Mouse (Mus musculus) heart, adult 9 months (tissue): ENCODE data around the gene Pomt2.

Experiments
- DNase-seq, 2 experiments: peaks; one replicate each; pipeline ENCODE4 v3.0.0; 2022; ENCODE audit warnings: low spot score in 2 of 2

Pomt2 gene

GRCm38 (mm10) chr12:87127256-87127655, 20.5 kb downstream of the Pomt2 start:
- DNase-seq: no peak

GRCm38 (mm10) chr12:87121918-87122589, 25.7 kb downstream of the Pomt2 start:
- no peak for DNase-seq

- DNase-seq: no peak
Measured at GRCm38 (mm10) chr12:87107357-87107977, 40.3 kb downstream of the Pomt2 start.

GRCm38 (mm10) chr12:87104796-87105195, 43.0 kb downstream of the Pomt2 start:
- DNase-seq: no peak

- no peak for DNase-seq
Measured at GRCm38 (mm10) chr12:87103471-87103870, 44.3 kb downstream of the Pomt2 start.

GRCm38 (mm10) chr12:87102165-87102631, 45.6 kb downstream of the Pomt2 start, which contains the start of gene Ngb:
Ngb (minus strand) TSS chr12:87102539.
- DNase-seq: no peak

GRCm38 (mm10) chr12:87100331-87100730, 47.4 kb downstream of the Pomt2 start:
- no peak for DNase-seq

GRCm38 (mm10) chr12:87093671-87094070, 54.1 kb downstream of the Pomt2 start:
- no peak for DNase-seq

GRCm38 (mm10) chr12:87093249-87093648, 54.5 kb downstream of the Pomt2 start:
- DNase-seq: no peak

DNA sequence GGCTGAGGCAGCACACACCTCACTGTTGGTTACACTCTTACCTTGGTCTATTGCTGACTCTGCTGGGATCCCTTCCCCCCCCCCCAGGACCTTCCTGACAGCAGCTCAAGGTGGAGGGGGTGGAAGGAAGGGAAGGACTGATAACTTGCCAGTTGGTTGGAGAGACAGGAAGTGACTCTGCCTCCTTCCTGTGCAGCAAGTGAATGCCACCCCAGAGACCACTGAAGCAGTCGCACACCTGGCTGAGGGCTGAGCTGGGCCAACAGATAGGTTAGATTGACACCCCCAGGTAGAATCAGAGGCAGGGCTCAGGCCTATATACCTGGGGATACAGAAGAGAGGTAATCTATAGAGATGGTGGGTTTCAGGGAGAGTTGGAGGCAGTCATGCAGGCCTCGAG, 55.9 kb downstream of the Pomt2 start:
- no peak for DNase-seq

GRCm38 (mm10) chr12:87089701-87090100, 58.1 kb downstream of the Pomt2 start:
- no peak for DNase-seq

- DNase-seq: no peak
Measured at GRCm38 (mm10) chr12:87089255-87089654, 58.5 kb downstream of the Pomt2 start.

GRCm38 (mm10) chr12:87088331-87088730, 59.4 kb downstream of the Pomt2 start:
- DNase-seq: no peak

- DNase-seq: no peak
Measured at GRCm38 (mm10) chr12:87087236-87087635, 60.5 kb downstream of the Pomt2 start.

DNA sequence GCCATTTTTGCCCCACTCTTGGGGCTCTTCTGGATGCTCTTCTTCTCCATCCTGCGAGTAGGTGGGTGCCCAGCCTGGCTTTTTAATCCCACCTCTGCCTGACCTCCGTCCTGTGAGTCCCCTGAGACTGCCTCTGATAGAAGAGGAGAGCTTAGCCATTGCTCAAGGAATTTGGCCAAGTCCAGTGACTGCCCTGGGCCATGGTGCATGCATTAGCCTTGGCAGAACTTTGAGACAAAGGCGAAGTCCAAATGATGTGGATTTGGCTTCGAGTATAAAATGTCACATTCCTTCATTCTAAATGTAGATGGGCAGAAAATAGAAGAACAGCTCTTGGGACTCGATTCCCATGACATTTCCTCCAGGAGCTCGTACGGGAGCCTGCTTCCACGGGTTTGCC, 65.0 kb downstream of the Pomt2 start:
- no peak for DNase-seq

GRCm38 (mm10) chr12:87076610-87077009, 71.2 kb downstream of the Pomt2 start:
- no peak for DNase-seq

DNA sequence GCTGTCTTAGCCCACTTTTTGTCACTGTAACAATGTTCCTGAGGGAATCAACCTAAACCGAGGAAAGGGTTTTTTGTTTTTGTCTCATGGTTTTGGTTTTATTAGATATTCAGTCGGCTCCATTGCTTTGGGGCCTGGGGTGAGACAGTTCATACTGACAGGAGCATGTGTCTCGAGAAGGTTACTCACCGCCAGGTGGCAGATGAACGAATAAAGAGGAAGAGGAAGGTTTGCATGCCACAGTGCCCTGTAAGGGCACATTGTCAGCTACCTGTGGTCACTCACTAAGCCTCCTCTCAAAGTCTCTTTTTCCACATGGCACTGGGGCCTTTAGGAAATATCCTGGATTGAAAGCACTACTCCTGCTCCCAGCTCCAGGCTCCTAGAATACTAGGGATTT, 77.2 kb downstream of the Pomt2 start:
- DNase-seq: no peak

DNA sequence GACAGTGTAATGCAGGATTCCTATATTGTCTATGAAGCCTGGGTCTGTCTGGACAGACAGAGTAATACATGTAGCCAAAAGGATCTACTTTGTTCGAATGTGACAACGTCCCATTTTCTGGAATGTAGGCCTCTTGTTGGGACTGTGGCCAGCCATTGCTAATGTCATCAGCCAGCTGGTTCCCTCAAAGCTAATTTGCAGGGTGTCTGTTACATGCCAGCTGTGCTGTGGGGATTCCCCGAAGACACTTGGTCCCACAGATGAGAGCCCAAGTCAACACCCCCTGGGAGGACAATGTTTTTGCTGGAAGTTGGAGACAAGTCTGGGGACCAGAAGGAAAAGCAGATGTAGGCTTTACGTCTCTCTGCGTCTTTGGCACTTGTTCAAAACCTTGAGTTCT, 81.3 kb downstream of the Pomt2 start:
- no peak for DNase-seq

GRCm38 (mm10) chr12:87065446-87065845, 82.3 kb downstream of the Pomt2 start:
- DNase-seq: no peak

- no peak for DNase-seq
Measured at GRCm38 (mm10) chr12:87057066-87057465, 90.7 kb downstream of the Pomt2 start.
